Mouse (Mus musculus): ENCODE measurements around the gene Dcun1d4.
"Not testable (repeated sequence)": the region's sequence is repeated elsewhere in the genome, so short reads cannot be mapped to it uniquely, and the experiment has no call there.

Dcun1d4 gene

GRCm38 (mm10) chr5:73480700-73481099 lies at the start of gene Dcun1d4:
Gene Dcun1d4, plus strand, starts transcription at chr5:73481000.
- no peak for DNase-seq

- peak; percentile 70 to 90 for DNase-seq
These were observed 49.2 kb upstream of the Dcun1d4 start for GRCm38 (mm10) chr5:73431581-73431980.

DNA sequence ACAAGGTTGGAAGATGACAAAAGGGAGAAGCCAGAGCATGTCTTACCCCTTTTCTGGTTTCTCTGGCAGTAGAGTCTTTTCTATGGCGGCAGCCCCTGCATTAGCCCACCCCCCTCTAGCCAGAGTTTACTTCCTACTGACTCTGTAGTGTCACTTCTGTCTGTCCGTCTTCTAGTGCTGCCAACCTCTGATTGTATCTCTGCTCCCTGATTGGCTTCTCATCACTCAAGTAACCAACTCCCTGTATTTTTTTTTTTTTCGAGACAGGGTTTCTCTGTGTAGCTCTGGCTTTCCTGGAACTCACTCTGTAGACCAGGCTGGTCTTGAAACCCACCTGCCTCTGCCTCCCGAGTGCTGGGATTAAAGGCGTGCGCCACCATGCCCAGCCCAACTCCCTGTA lies 48.0 kb upstream of the Dcun1d4 start:
- DNase-seq = no peak

GRCm38 (mm10) chr5:73434764-73435163 lies 46.0 kb upstream of the Dcun1d4 start:
- no peak for DNase-seq

GRCm38 (mm10) chr5:73442176-73442575 lies 38.6 kb upstream of the Dcun1d4 start:
- DNase-seq = no peak

GRCm38 (mm10) chr5:73450276-73450675 lies 30.5 kb upstream of the Dcun1d4 start:
- DNase-seq = no peak

DNA sequence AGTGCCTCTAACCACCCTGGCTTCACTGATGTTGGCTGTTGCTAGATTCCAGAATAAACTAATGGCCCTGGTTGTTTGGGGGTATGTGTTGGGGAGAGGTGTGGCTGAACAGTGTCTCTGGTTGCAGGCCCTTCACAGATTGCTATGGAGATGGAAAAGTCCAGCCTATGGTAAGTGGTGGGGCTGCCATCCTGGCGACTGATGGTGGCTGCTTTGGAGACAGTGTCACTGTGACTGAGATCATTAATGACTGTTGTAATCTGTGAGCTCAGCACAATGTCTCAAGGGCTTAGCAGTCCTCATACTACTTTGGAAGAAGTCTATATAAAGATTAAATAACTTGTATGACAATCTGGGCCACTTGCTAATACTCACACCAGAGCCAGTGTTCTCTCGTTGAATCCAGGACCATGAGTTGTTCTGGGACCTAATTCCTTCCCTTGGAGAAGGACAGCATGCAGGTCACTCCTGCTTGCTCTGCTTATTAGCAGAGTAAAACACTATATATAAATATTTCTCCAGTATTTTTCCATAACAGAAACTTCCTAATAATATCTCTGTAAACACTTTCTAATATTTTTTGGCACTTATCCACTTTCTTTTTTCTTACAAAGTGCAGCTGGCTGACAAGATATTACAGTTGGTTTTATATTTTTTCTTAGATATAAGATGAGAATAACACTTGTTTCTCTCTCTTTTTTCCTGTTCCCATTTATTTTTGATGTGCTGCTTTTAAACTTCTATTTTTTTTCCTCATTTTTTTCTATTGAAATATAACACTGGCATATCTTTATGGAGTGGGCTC lies 26.1 kb upstream of the Dcun1d4 start:
- no peak for DNase-seq

DNA sequence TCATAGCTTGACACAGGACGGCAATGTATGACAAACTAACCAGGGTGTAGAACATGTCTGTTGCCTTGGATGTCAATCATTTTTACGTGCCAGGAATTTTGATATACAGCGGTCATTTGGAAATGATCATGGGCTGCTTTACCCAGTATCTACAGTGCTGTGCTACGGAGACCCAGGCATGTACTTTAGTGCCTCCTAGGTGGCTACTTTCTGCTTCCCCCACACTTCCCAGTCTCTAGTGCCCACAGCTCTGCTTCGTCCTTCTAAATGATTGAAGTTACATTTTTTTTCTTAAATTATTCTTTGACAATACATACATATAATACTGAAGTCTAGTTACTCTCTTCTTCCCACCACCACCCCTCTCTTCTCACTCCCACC lies 25.5 kb upstream of the Dcun1d4 start:
- DNase-seq = no peak

GRCm38 (mm10) chr5:73468462-73469433 lies 12.1 kb upstream of the Dcun1d4 start:
- DNase-seq = no peak

DNA sequence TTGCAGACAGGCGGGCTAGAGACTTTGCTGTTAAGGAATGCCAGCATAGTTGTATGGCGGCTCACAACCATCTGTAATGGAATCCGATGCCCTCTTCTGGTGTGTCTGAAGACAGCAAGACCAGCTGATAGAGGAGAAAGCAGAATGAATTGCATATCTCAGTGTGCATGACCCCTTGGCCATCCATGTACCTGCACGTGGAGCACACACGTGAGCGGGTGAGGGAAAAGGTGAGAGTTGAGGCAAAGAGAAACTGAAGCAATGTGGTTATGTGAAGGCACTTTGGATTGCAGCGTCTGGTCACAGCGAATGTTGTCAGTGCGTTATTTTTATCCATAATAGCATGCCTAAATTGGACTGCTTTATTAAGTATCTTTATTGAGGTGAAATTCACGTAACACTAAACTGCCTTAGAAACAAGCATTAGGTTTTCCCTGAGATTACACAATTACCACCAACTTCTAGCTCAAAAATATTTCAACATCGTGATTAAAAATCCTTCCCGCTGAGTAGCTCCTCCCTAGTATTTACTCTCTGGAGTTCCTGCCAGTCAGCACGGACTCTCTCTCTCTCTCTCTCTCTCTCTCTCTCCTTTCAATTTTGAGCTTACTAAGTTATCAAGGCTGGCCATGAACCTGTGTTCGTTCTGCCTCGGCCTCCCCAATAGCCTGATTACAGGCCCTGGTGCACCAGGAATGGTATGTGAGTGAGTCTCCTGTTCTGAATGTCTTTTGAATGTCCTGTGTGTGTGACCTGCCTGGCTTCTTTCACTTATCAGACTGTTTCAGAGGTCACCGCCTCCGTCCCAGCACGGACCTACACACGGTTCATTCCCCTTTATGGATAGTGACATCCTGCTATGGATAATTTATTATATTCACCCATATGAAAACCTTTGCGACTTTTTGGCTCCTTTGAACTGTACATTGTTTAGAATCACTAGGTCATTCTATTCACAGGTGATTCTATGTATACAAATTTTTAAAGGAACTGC lies 6.1 kb upstream of the Dcun1d4 start:
- no peak for DNase-seq

DNA sequence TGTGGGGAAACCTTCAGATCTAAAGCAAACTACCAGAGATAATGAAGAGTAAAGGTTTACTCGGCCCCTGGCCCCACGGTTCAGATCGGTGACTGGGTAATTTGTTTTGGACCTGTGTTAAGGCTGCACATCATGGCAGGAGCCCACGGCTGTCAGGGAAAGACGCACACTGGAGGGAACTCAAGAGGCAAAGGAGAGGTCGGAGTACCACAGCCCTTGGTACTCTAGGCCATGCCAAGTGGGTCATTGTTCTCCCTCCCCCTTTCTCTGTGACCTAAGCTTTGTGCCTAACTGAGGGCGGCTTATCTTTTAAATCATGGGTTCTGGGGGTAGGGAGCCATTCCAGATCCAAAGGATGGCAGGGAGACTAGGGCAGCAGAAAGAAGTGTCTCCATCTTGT lies 601 bp downstream of the Dcun1d4 start:
- DNase-seq = no peak

- not testable (repeated sequence) for DNase-seq
These were observed 1.6 kb downstream of the Dcun1d4 start for GRCm38 (mm10) chr5:73482381-73482780.

GRCm38 (mm10) chr5:73484016-73484615 lies 3.3 kb downstream of the Dcun1d4 start:
- no peak for DNase-seq

DNA sequence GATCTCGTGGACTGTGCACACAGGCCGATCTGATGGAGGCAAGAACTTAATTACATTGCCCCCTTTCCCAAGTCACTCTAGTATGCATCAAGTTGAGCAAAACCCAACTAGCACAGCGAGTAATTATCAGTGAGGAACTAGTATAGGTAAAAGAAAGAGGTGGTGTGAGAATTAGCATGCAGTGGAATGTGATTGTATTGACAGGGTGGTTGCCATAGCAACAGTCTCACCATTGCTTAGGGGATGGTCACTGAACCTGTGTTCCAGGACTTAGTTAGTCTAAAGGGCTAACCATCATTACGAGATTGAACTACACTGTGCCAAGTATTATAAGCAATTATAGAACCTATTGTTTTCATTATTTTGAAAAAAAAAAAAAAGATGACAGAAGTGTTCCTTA lies 5.7 kb downstream of the Dcun1d4 start:
- DNase-seq = no peak

DNA sequence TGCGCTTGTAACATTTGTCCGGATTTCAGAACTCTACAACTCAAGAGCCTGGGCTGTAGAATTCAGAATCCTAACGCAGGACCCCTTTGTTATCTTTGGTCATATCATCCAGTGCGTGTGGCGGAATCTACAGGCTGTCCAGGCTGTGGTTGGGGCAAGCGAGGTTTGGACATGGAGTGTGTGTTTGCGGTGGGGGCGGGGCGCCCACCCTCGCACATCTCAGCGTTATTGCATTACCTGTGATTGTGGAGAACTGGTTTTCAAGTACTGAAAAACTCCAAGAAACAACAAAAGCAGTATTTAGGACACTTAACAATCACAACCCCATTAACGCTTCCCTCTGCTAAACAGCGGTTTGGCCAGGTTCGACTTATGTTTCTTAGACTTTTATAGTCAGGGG lies 9.1 kb downstream of the Dcun1d4 start:
- DNase-seq = peak in 1 of 2 experiments; percentile 38

- peak; percentile 100 for DNase-seq
These were observed 9.8 kb downstream of the Dcun1d4 start for GRCm38 (mm10) chr5:73490596-73491073.

GRCm38 (mm10) chr5:73491074-73491836 lies 10.5 kb downstream of the Dcun1d4 start:
- DNase-seq = peak; percentile 38 to 76

DNA sequence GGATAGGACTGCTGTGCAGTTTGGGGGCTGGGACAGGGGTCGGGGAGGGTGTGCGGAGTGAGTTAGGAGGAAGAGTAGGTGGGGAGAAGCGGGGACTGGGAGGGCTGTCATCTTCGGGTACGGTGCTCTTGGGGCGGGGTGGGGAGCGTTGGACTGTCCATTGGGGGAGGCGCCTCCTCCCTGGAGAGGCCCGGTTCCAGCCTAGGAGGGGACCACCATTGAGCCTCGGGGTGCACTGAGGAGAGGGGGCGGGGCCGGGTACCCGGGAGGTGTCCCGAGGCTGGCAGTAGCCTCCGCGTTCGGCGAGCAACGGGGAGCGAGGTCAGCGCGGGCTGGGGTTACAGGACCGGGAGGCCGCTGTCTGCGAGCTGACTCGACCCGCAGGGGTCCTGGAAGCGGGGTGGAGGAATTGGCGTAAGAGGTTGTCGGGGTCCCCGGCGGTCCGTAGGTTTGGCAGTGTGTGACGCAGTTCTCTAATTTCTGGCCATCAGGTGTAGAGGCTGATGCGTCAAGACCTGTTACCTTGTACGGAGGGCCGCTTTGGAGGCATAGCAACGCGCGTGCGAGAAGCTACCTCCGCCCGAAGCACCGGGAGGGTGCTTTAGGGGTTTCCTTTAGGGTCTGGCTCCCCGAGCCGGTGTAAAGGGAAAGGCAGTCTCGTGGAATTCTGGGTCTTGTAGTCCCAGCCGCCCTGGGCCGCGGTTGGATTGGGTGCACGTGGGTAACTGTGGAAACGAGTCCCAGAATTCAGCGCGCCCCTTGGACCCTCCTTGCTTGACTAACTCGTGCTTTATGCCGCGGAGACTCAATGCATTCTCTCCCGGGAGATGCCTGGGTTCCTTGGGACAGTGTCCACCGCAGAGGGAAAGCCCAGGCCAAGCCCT lies 11.3 kb downstream of the Dcun1d4 start:
- peak; percentile 94 to 96 for DNase-seq

- no peak for DNase-seq
These were observed 16.6 kb downstream of the Dcun1d4 start for GRCm38 (mm10) chr5:73497401-73497800.

- peak; percentile 37 to 48 for DNase-seq
These were observed 17.8 kb downstream of the Dcun1d4 start for GRCm38 (mm10) chr5:73498559-73498958.
